Mouse (Mus musculus): ENCODE data around the gene Hectd1. TPM values are rescaled to one million over a fixed set of nuclear protein-coding genes. Genes with fewer than 3 reads are reported as not detected.

Hectd1 gene
- total and polyA plus RNA-seq, 2 experiments from 2014 or later: 28.0 to 67.1 TPM

DNA sequence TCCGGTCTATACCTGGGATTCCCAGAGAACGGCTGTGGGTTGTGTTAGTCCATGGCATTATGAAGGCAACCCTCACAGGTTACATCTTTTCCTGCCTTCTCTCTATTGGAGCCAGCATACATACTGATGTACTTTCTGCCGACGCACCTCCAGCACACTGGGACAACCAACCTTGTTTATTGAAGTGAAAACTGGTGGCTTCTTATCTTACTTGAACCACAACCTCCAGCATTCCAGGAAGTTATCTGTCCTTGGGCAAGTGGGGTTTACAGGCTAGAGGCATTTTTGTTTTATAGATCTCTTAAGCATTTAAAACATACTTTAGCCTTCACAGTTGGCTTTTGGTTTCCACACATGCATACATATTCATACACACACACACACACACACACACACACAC lies 22.3 kb upstream of the Hectd1 start:
- no peak overlapping the region for H3K4me2 ChIP-seq (ENCODE audit: low read depth, low read length)
- H3K9ac ChIP-seq (replicated peaks; ENCODE audit: low read length): no peak overlapping the region
- no peaks in the 10 kb centered on the region for H3K4me1 ChIP-seq (ENCODE audit: insufficient read depth, low read length)
- H3K27ac ChIP-seq: no peak overlapping the region
- no peak for DNase-seq (ENCODE audit: low spot score)
- no peaks in the 10 kb centered on the region for H3K36me3 ChIP-seq (ENCODE audit: insufficient read depth, low read length)
- TF ChIP-seq CTCF (IDR thresholded peaks at IDR 0.05; ENCODE audit: low read depth): no peak
- H3K9me3 ChIP-seq (ENCODE audit: low read length): no peaks in the 10 kb centered on the region
- no peak overlapping the region for H3K4me3 ChIP-seq (ENCODE audit: low read length)
- 98% methylated on average over 4 of the region's 4 CpGs for WGBS
- ATAC-seq: no peak
- no peaks in the 10 kb centered on the region for H3K27me3 ChIP-seq (ENCODE audit: insufficient read depth, low read length)

DNA sequence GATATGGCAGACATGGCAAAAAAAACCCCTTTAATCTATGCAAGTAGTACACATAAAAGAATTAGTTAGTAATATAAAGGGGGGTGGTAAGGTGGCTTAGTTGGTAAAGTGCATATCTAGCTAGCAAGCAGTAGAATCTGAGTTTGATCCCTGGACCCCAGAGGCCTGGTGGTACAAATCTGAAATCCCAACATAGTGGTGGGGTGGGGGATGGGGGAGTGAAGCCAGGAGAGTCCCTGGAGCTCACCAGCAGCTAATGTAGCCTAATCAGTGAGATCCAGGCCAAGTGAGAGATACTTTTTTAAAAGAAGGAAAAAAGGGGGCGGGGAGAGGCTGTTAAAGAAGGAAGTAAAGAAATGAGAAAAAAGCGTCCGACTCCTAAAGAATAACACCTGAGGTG lies 21.8 kb upstream of the Hectd1 start:
- TF ChIP-seq CTCF (IDR thresholded peaks at IDR 0.05; ENCODE audit: low read depth): no peak
- DNase-seq (ENCODE audit: low spot score): no peak
- WGBS: 89% methylated on average over 3 of the region's 3 CpGs
- Histone ChIP-seq H3K27ac (no peak overlapping the region), H3K9ac (replicated peaks; ENCODE audit: low read length) (no peak overlapping the region), H3K27me3 (ENCODE audit: insufficient read depth, low read length) (no peaks in the 10 kb centered on the region), H3K4me3 (ENCODE audit: low read length) (no peak overlapping the region), H3K36me3 (ENCODE audit: insufficient read depth, low read length) (no peaks in the 10 kb centered on the region), H3K9me3 (ENCODE audit: low read length) (no peaks in the 10 kb centered on the region), H3K4me1 (ENCODE audit: insufficient read depth, low read length) (no peaks in the 10 kb centered on the region), H3K4me2 (ENCODE audit: low read depth, low read length) (no peak overlapping the region)
- ATAC-seq: no peak

DNA sequence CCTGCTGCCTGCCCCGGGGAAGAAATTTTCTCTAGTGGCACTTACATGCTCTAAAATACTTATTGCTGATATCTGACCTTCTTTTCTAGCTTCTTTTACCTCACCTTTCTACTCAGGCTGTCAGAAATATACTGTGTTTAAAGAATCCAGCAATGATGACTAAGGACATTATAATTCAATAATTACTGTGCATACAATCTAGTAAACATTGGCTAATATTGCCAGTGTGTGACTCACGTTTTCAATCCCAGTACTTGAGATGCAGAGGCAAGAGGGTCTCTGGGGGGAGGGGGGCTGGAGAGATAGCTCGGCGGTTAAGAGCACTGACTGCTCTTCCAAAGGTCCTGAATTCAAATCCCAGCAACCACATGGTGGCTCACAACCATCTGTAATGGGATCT lies 21.0 kb upstream of the Hectd1 start:
- 93% methylated on average over 4 of the region's 4 CpGs for WGBS
- no peak overlapping the region for H3K4me3 ChIP-seq (ENCODE audit: low read length)
- no peak for ATAC-seq

DNA sequence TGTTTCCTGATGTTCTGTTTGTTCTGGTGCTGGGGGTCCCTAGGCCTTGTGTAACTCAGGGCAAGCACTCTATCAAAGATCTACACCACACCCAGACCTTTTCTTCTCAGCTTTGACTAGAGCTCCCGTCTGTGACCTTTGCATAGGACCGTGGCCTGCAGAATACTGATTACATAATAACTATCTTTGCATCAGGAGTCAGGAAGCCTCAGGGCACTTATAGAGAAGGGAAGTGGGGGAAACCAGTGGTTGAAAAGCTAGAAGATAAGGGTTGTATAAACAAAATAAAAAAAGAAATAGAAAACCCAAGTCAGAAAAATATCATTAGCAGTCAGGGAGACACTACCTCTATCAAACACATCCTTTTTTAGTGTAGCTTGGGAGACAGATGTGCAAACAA lies 20.6 kb upstream of the Hectd1 start:
- 88% methylated on average over 2 of the region's 2 CpGs for whole genome bisulfite sequencing

More for the DNA sequence above, 21.0 kb upstream of the Hectd1 start:
- no peak overlapping the region for H3K27ac ChIP-seq
- H3K4me1 ChIP-seq (ENCODE audit: insufficient read depth, low read length): no peaks in the 10 kb centered on the region
- H3K9me3 ChIP-seq (ENCODE audit: low read length): no peaks in the 10 kb centered on the region
- H3K9ac ChIP-seq (replicated peaks; ENCODE audit: low read length): no peak overlapping the region
- H3K27me3 ChIP-seq (ENCODE audit: insufficient read depth, low read length): no peaks in the 10 kb centered on the region
- H3K36me3 ChIP-seq (ENCODE audit: insufficient read depth, low read length): no peaks in the 10 kb centered on the region
- H3K4me2 ChIP-seq (ENCODE audit: low read depth, low read length): no peak overlapping the region
- no peak for TF ChIP-seq CTCF (IDR thresholded peaks at IDR 0.05; ENCODE audit: low read depth)
- no peak for DNase-seq (ENCODE audit: low spot score)

DNA sequence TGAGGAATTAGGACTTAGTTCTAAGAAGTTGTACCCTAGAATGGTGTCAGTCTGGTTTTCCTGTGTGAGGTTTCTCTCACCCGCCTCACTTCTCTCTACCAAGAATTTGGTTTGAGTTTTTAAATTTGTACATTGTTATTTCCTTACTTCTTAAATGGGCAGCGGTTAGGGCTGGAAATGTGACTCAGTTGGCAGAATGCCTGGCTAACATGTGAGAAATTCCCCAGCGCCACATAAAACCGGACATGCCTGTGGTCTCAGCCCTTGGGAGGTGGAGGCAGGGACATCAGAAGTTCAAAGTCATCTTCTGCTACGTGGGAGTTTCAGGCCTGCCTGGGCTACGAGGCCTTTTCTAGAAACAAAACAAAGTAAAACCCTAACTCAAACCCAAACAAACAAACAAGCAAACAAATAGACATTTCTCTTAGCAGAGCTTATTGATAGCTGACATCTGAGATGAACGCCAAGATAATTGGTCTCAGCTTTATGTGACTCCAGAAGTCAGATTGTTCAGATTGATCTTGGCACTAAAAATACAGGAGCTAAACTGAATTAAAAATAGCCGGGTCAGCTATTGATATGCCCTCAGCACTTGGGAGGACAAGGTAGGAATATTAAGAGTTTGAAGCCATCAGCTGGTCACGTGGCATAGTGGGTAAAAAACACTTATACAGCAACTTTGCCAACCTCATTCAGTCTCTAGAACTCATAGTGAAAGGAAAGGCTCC lies 18.8 kb upstream of the Hectd1 start:
- Histone ChIP-seq H3K27ac (no peak overlapping the region), H3K4me3 (ENCODE audit: low read length) (no peak overlapping the region), H3K36me3 (ENCODE audit: insufficient read depth, low read length) (no peaks in the 10 kb centered on the region), H3K9ac (replicated peaks; ENCODE audit: low read length) (no peak overlapping the region), H3K9me3 (ENCODE audit: low read length) (no peaks in the 10 kb centered on the region), H3K4me1 (ENCODE audit: insufficient read depth, low read length) (0 out of 2 replicates have a peak, but pooled peaks cover 7% of the 10 kb centered on the region), H3K27me3 (ENCODE audit: insufficient read depth, low read length) (no peaks in the 10 kb centered on the region), H3K4me2 (ENCODE audit: low read depth, low read length) (no peak overlapping the region)
- 85% methylated on average over 9 of the region's 9 CpGs for WGBS
- DNase-seq (ENCODE audit: low spot score): no peak
- ATAC-seq: no peak
- TF ChIP-seq CTCF (IDR thresholded peaks at IDR 0.05; ENCODE audit: low read depth): no peak

More for the DNA sequence above, 20.6 kb upstream of the Hectd1 start:
- no peak for TF ChIP-seq CTCF (IDR thresholded peaks at IDR 0.05; ENCODE audit: low read depth)
- H3K27me3 ChIP-seq (ENCODE audit: insufficient read depth, low read length): no peaks in the 10 kb centered on the region
- no peak overlapping the region for H3K4me3 ChIP-seq (ENCODE audit: low read length)
- H3K36me3 ChIP-seq (ENCODE audit: insufficient read depth, low read length): no peaks in the 10 kb centered on the region
- H3K9ac ChIP-seq (replicated peaks; ENCODE audit: low read length): no peak overlapping the region
- DNase-seq (ENCODE audit: low spot score): no peak
- H3K27ac ChIP-seq: no peak overlapping the region
- no peak overlapping the region for H3K4me2 ChIP-seq (ENCODE audit: low read depth, low read length)
- ATAC-seq: no peak
- H3K4me1 ChIP-seq (ENCODE audit: insufficient read depth, low read length): no peaks in the 10 kb centered on the region
- no peaks in the 10 kb centered on the region for H3K9me3 ChIP-seq (ENCODE audit: low read length)

DNA sequence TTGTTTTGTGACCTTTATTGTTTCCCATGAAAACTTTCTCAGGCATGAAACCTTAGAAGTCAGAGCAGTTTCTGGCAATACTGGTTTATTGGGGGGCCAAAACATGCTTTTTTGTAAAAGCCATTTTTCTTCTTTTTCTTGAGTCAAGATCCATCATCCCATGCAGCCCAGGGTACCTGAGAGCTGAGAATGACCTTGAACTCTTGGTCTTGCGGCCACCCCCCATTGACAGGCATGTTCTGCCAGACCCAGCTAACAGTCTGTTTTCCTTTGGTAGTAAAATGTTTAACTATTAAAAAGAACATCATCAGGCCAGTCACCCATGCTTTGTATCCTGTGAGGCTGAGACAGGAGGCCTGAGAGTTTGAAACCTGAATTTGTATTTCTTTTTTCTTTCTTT lies 15.9 kb upstream of the Hectd1 start:
- no peak for TF ChIP-seq CTCF (IDR thresholded peaks at IDR 0.05; ENCODE audit: low read depth)
- 21% methylated on average over 1 of the region's 1 CpGs for WGBS

DNA sequence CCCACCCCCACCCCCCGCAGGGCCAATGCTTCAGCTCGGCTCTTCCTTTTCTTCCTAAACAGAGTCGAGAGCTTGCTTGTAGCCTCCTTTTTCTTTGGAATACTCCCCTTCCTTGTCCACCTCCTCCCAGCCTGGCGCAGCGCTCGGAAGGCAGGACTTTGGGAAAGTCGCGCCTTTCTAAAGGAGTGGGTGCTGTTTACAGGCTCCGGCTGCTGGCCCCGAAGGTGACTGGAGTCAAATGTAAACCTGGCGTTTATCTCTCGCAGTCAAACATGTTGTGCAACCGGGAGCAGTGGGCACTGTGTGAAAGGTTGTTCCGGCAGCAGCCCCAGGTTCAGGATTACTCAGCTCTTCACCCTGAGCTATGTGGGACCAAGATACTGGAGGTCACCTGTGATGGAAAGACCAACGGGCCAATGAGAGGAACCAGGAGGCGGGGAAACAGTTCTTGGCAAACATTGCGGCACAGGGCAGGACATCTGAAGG lies 15.5 kb upstream of the Hectd1 start:
- Histone ChIP-seq H3K27me3 (ENCODE audit: insufficient read depth, low read length) (no peaks in the 10 kb centered on the region), H3K27ac (peak overlapping the region; percentile 71), H3K4me3 (ENCODE audit: low read length) (peak overlapping the region; percentile 61), H3K9ac (replicated peaks; ENCODE audit: low read length) (peak overlapping the region; percentile 57), H3K36me3 (ENCODE audit: insufficient read depth, low read length) (no peaks in the 10 kb centered on the region), H3K9me3 (ENCODE audit: low read length) (no peaks in the 10 kb centered on the region), H3K4me1 (ENCODE audit: insufficient read depth, low read length) (0 out of 2 replicates have a peak, but pooled peaks cover 7% of the 10 kb centered on the region), H3K4me2 (ENCODE audit: low read depth, low read length) (peak overlapping the region; percentile 70)
- under 1% methylated on average over 17 of the region's 17 CpGs for WGBS
- DNase-seq (ENCODE audit: low spot score) (peak; percentile 88), ATAC-seq (peak; percentile 97)
- TF ChIP-seq CTCF (IDR thresholded peaks at IDR 0.05; ENCODE audit: low read depth): no peak

More for the DNA sequence above, 15.9 kb upstream of the Hectd1 start:
- Histone ChIP-seq H3K36me3 (ENCODE audit: insufficient read depth, low read length) (no peaks in the 10 kb centered on the region), H3K4me2 (ENCODE audit: low read depth, low read length) (peak overlapping the region; percentile 70), H3K9me3 (ENCODE audit: low read length) (no peaks in the 10 kb centered on the region), H3K9ac (replicated peaks; ENCODE audit: low read length) (no peak overlapping the region), H3K27me3 (ENCODE audit: insufficient read depth, low read length) (no peaks in the 10 kb centered on the region), H3K4me1 (ENCODE audit: insufficient read depth, low read length) (0 out of 2 replicates have a peak, but pooled peaks cover 7% of the 10 kb centered on the region), H3K27ac (no peak overlapping the region), H3K4me3 (ENCODE audit: low read length) (peak overlapping the region; percentile 61)
- DNase-seq (ENCODE audit: low spot score) (no peak), ATAC-seq (peak; percentile 30; the same call in 1 of the 2 replicates)
